ENCODE assay signal across 21 mouse cellular contexts in genomic region chr12:31437791-31438190, GRCm38 (mm10). TPM values are rescaled to one million over a fixed set of nuclear protein-coding genes. Genes with fewer than 3 reads are reported as not detected.
"Had no signal": no experiment of that assay in that cellular context is flagged by ENCODE, and none has a peak within 500 bp of the region (broad histone marks: within the 10 kb centered on the region; RNA-seq: fewer than 3 reads in every experiment).

No protein-coding gene starts in this region.

- H3K9me3 ChIP-seq: limb, embryonic 10.5 days; limb, embryonic 13.5 days; liver, embryonic 12.5 days; liver, embryonic 15.5 days had no signal

- DNase-seq: kidney, adult 18-20 months; kidney, adult 9 months; kidney, postnatal 36 days; liver; lung, adult 18-20 months; lung, postnatal 10 days; lung, postnatal 36 days; midbrain, embryonic 14.5 days; thymus, adult 2 months; thymus, postnatal 14 days; thymus, postnatal 4 days had no signal

- H3K9ac ChIP-seq: limb, embryonic 13.5 days; liver, embryonic 12.5 days; liver, embryonic 15.5 days had no signal

- H3K27me3 ChIP-seq: liver, embryonic 12.5 days had no signal

- H3K4me3 ChIP-seq: limb, embryonic 10.5 days; limb, embryonic 13.5 days; liver, embryonic 12.5 days; liver, embryonic 15.5 days had no signal

- H3K27ac ChIP-seq: kidney, postnatal 0 days; limb, embryonic 10.5 days; limb, embryonic 13.5 days; liver, embryonic 12.5 days; liver, embryonic 15.5 days had no signal

- H3K4me1 ChIP-seq: liver, embryonic 12.5 days; liver, embryonic 15.5 days had no signal

- H3K36me3 ChIP-seq: limb, embryonic 10.5 days; limb, embryonic 13.5 days; liver, embryonic 12.5 days; liver, embryonic 15.5 days had no signal

- H3K4me2 ChIP-seq: limb, embryonic 13.5 days; liver, embryonic 12.5 days; liver, embryonic 15.5 days; midbrain, embryonic 11.5 days had no signal

- ATAC-seq: liver, embryonic 12.5 days had no signal

RNA-seq across cellular contexts. Expression of gene Slc26a3, which starts 47.1 kb away (rescaled TPM):
- total RNA-seq: megakaryocyte progenitor cell, adult 5-6 weeks; megakaryocyte-erythroid progenitor cell, adult 5-6 weeks; midbrain, postnatal 0 days had no signal
- polyA plus RNA-seq: limb, embryonic 10.5 days; liver, embryonic 12.5 days; midbrain, embryonic 11.5 days; midbrain, embryonic 14.5 days; neural tube, embryonic 11.5 days had no signal
